Comparison of ENCODE assay signal across 22 mouse cellular contexts in the genomic region with DNA sequence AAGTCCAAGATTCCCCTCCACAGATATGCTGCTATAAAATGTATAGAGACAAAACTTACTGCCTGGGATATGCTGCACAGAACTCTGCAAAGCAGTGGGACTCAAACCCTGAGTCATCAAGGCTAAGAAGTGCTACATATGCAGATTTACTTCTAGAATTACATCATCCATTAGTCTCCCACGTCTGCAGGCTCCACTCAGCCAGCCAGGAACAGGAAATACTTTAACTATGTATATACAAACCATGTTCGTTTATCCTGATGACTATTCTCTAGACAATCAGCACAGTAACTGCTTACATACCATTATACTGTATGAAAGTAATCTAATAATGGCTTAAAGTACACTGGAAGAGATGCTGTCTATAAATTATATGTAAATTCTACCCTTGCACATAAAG. TPM values are rescaled to one million over a fixed set of nuclear protein-coding genes. Genes with fewer than 3 reads are reported as not detected.
DNase-seq lines count a peak whose midpoint lies in the region; ATAC-seq and TF ChIP-seq lines count a peak whose summit lies in the region.
"Had no signal": no experiment of that assay in that cellular context is flagged by ENCODE, and none has a peak within 500 bp of the region (broad histone marks: within the 10 kb centered on the region; RNA-seq: fewer than 3 reads in every experiment).

No protein-coding gene starts in this region.

- no peak overlapping the region for H3K27ac ChIP-seq in intestine, embryonic 15.5 days
- no peak overlapping the region for H3K27ac ChIP-seq in intestine, postnatal 0 days (ENCODE audit: low read depth, low read length)
- H3K27ac ChIP-seq in embryonic fibroblast, embryonic 13.5 days (ENCODE audit: insufficient read depth, low read length) = peak overlapping the region; percentile 77
- H3K27ac ChIP-seq: embryonic facial prominence, embryonic 15.5 days; heart, embryonic 13.5 days; hindbrain, embryonic 15.5 days; kidney, postnatal 0 days; limb, embryonic 13.5 days; midbrain, embryonic 10.5 days; neural tube, embryonic 12.5 days had no signal

- H3K4me3 ChIP-seq in intestine, embryonic 15.5 days (replicated peaks) = no peak overlapping the region
- no peak overlapping the region for H3K4me3 ChIP-seq in intestine, postnatal 0 days (ENCODE audit: low read depth, low read length)
- no peak overlapping the region for H3K4me3 ChIP-seq in embryonic fibroblast, embryonic 13.5 days (ENCODE audit: insufficient read depth, low read length)
- H3K4me3 ChIP-seq: embryonic facial prominence, embryonic 15.5 days; heart, embryonic 13.5 days; hindbrain, embryonic 15.5 days; limb, embryonic 13.5 days; midbrain, embryonic 10.5 days; neural tube, embryonic 12.5 days had no signal

- ATAC-seq in intestine, embryonic 15.5 days = peak; percentile 45; the same call in 1 of the 2 replicates
- ATAC-seq in intestine, postnatal 0 days = no peak; the same call in 1 of the 2 replicates
- ATAC-seq: activated CD4-positive, CD25-positive, alpha-beta regulatory T cell, adult 4 months had no signal

- no peaks in the 10 kb centered on the region for H3K9me3 ChIP-seq in intestine, embryonic 15.5 days
- H3K9me3 ChIP-seq in intestine, postnatal 0 days (ENCODE audit: control insufficient read depth) = no peaks in the 10 kb centered on the region
- H3K9me3 ChIP-seq: embryonic facial prominence, embryonic 15.5 days; heart, embryonic 13.5 days; hindbrain, embryonic 15.5 days; limb, embryonic 13.5 days; midbrain, embryonic 10.5 days; neural tube, embryonic 12.5 days had no signal

- TF ChIP-seq POLR2A in embryonic fibroblast, embryonic 13.5 days (IDR thresholded peaks at IDR 0.05; ENCODE audit: low read depth, low read length) = no peak

- WGBS in intestine, embryonic 15.5 days = 43% methylated on average over 2 of the region's 2 CpGs
- 34% methylated on average over 2 of the region's 2 CpGs for WGBS in intestine, postnatal 0 days

- no peaks in the 10 kb centered on the region for H3K27me3 ChIP-seq in intestine, embryonic 15.5 days (replicated peaks)
- H3K27me3 ChIP-seq in intestine, postnatal 0 days (replicated peaks; ENCODE audit: control insufficient read depth, insufficient read depth, low read length) = no peaks in the 10 kb centered on the region
- H3K27me3 ChIP-seq: embryonic facial prominence, embryonic 15.5 days; heart, embryonic 13.5 days; hindbrain, embryonic 15.5 days; limb, embryonic 13.5 days; neural tube, embryonic 12.5 days had no signal

- peaks cover 22% of the 10 kb centered on the region; the same call in 1 of the 2 replicates for H3K36me3 ChIP-seq in intestine, embryonic 15.5 days
- peaks cover 31% of the 10 kb centered on the region for H3K36me3 ChIP-seq in intestine, postnatal 0 days (ENCODE audit: control insufficient read depth, insufficient read depth)

- no peaks in the 10 kb centered on the region for H3K4me1 ChIP-seq in intestine, embryonic 15.5 days (replicated peaks)
- H3K4me1 ChIP-seq in intestine, postnatal 0 days (replicated peaks; ENCODE audit: control insufficient read depth, insufficient read depth, low read length) = no peaks in the 10 kb centered on the region
- 0 out of 2 replicates have a peak, but pooled peaks cover 3% of the 10 kb centered on the region for H3K4me1 ChIP-seq in embryonic fibroblast, embryonic 13.5 days (ENCODE audit: control insufficient read depth, insufficient read depth, low read length)
- H3K4me1 ChIP-seq: embryonic facial prominence, embryonic 15.5 days; hindbrain, embryonic 15.5 days; limb, embryonic 13.5 days; midbrain, embryonic 10.5 days; neural tube, embryonic 12.5 days had no signal

- no peak overlapping the region for H3K9ac ChIP-seq in intestine, embryonic 15.5 days
- H3K9ac ChIP-seq in intestine, postnatal 0 days (ENCODE audit: low read depth, low read length) = no peak overlapping the region
- H3K9ac ChIP-seq: embryonic facial prominence, embryonic 15.5 days; heart, embryonic 13.5 days; hindbrain, embryonic 15.5 days; limb, embryonic 13.5 days; neural tube, embryonic 12.5 days had no signal

- TF ChIP-seq CTCF in intestine, postnatal 0 days (IDR thresholded peaks at IDR 0.05; ENCODE audit: low read depth) = no peak
- no peak for TF ChIP-seq CTCF in embryonic fibroblast, embryonic 13.5 days (IDR thresholded peaks at IDR 0.05; ENCODE audit: borderline replicate concordance, insufficient read depth, low read length)

- peak; percentile 10 for DNase-seq in lung, postnatal 10 days
- no peak for DNase-seq in lung, postnatal 25 days (ENCODE audit: low spot score)
- no peak for DNase-seq in layer of hippocampus, adult 9-11 months
- no peak for DNase-seq in neural tube, embryonic 10.5 days (ENCODE audit: extremely low spot score, low spot score)
- DNase-seq: adrenal gland, postnatal 10 days; cerebellum, postnatal 10 days; gastrocnemius, postnatal 10 days; heart, adult 18-20 months; heart, postnatal 36 days; kidney, adult 11 months had no signal

- H3K4me2 ChIP-seq in intestine, embryonic 15.5 days (replicated peaks) = no peak overlapping the region
- no peak overlapping the region for H3K4me2 ChIP-seq in intestine, postnatal 0 days (replicated peaks; ENCODE audit: low read depth)
- H3K4me2 ChIP-seq: embryonic facial prominence, embryonic 15.5 days; heart, embryonic 13.5 days; hindbrain, embryonic 15.5 days; limb, embryonic 13.5 days; neural tube, embryonic 12.5 days had no signal

RNA-seq across cellular contexts. Expression of gene Rfc1, which starts 41.2 kb away (rescaled TPM):
- 67.0 and 91.5 TPM in 2 replicates for polyA plus RNA-seq in intestine, embryonic 15.5 days (2015; fragmentation: Nextera tagmentation; extraction: Ambion mirVana)
- polyA plus RNA-seq in intestine, postnatal 0 days (2015; fragmentation: Nextera tagmentation; extraction: Ambion mirVana) = 28.9 and 32.5 TPM in 2 replicates
- 50.8 and 63.8 TPM in 2 replicates for polyA plus RNA-seq in embryonic fibroblast, embryonic 13.5 days (2011; ENCODE audit: insufficient read length, low read depth, missing spikeins)

RNA-seq across cellular contexts. Expression of gene Klb, which starts 53.8 kb away (rescaled TPM):
- 1.7 and 2.6 TPM in 2 replicates for polyA plus RNA-seq in intestine, embryonic 15.5 days (2015; fragmentation: Nextera tagmentation; extraction: Ambion mirVana)
- 2.6 and 3.8 TPM in 2 replicates for polyA plus RNA-seq in intestine, postnatal 0 days (2015; fragmentation: Nextera tagmentation; extraction: Ambion mirVana)
- not detected in 2 replicates for polyA plus RNA-seq in embryonic fibroblast, embryonic 13.5 days (2011; ENCODE audit: insufficient read length, low read depth, missing spikeins)
- polyA plus RNA-seq: activated CD4-positive, CD25-positive, alpha-beta regulatory T cell, adult 4 months; embryonic facial prominence, embryonic 15.5 days; forebrain, embryonic 11.5 days; neural tube, embryonic 12.5 days had no signal
